Mouse (Mus musculus): ENCODE measurements at regions not wholly inside any gene's neighbourhood (a gene's known extent, or its start where the extent isn't known, plus 50 kb on each side); places are given as distances from the start of the nearest gene placed in this dataset.

- WGBS (ENCODE audit: insufficient replicate concordance), result 53% methylated on average over 8 of the region's 8 CpGs
- H3K4me3 ChIP-seq (ENCODE audit: low read depth, low read length), result peak overlapping the region; percentile 41; the same call in 1 of the 2 replicates
These were observed 410.6 kb downstream of the Zfp536 start for GRCm38 (mm10) chr7:37362879-37363278.

GRCm38 (mm10) chr7:37363629-37364175 is 409.7 kb downstream of the Zfp536 start:
- WGBS (ENCODE audit: insufficient replicate concordance), result 26% methylated on average over 10 of the region's 10 CpGs
- Histone ChIP-seq H3K27me3 (ENCODE audit: control insufficient read depth, insufficient read depth, low read length) (no peaks in the 10 kb centered on the region), H3K4me2 (no peak overlapping the region), H3K27ac (ENCODE audit: low read depth, low read length) (0 out of 2 replicates have a peak overlapping the region, but pooled peaks have one; percentile 3), H3K36me3 (ENCODE audit: control insufficient read depth, insufficient read depth, low read length) (no peaks in the 10 kb centered on the region), H3K4me1 (ENCODE audit: control insufficient read depth, insufficient read depth, low read length) (0 out of 2 replicates have a peak, but pooled peaks cover 3% of the 10 kb centered on the region), H3K4me3 (ENCODE audit: low read depth, low read length) (no peak overlapping the region), H3K9ac (ENCODE audit: low read depth, low read length) (no peak overlapping the region), H3K9me3 (replicated peaks; ENCODE audit: control insufficient read depth, low read length) (no peaks in the 10 kb centered on the region)
- ATAC-seq (replicated peaks; ENCODE audit: insufficient number of reproducible peaks, low FRiP score, low TSS enrichment), result no peak; the same call in 1 of the 2 replicates

More at GRCm38 (mm10) chr7:37362879-37363278, 410.6 kb downstream of the Zfp536 start:
- Histone ChIP-seq H3K36me3 (ENCODE audit: control insufficient read depth, insufficient read depth, low read length) (no peaks in the 10 kb centered on the region), H3K4me1 (ENCODE audit: control insufficient read depth, insufficient read depth, low read length) (0 out of 2 replicates have a peak, but pooled peaks cover 3% of the 10 kb centered on the region), H3K27me3 (ENCODE audit: control insufficient read depth, insufficient read depth, low read length) (no peaks in the 10 kb centered on the region), H3K9ac (ENCODE audit: low read depth, low read length) (no peak overlapping the region), H3K4me2 (peak overlapping the region; percentile 72), H3K27ac (ENCODE audit: low read depth, low read length) (peak overlapping the region; percentile 12; the same call in 1 of the 2 replicates), H3K9me3 (replicated peaks; ENCODE audit: control insufficient read depth, low read length) (no peaks in the 10 kb centered on the region)
- no peak for ATAC-seq (replicated peaks; ENCODE audit: insufficient number of reproducible peaks, low FRiP score, low TSS enrichment)

DNA sequence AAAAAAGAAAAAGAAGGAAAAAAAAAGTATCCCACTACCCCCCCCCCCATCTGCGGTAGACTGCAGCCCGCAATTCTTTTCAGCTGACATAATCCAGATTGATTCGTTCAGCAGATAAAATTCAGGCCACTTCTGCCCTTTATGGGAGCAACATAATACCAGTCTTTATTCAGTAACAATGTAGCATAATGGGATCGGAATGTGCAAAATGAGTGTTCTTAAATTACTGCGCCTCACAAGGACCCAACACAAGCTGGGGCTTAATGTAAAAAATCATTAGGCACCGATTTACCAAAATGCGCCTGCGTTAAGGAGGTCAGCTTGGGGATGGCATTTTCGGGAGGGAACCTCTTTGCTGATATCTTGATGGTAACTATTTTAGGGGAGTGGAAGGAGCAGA is 409.2 kb downstream of the Zfp536 start:
- WGBS (ENCODE audit: insufficient replicate concordance), result 56% methylated on average over 9 of the region's 9 CpGs
- Histone ChIP-seq H3K27ac (ENCODE audit: low read depth, low read length) (peak overlapping the region; percentile 10; the same call in 1 of the 2 replicates), H3K4me3 (ENCODE audit: low read depth, low read length) (no peak overlapping the region), H3K36me3 (ENCODE audit: control insufficient read depth, insufficient read depth, low read length) (no peaks in the 10 kb centered on the region), H3K27me3 (ENCODE audit: control insufficient read depth, insufficient read depth, low read length) (no peaks in the 10 kb centered on the region), H3K4me1 (ENCODE audit: control insufficient read depth, insufficient read depth, low read length) (0 out of 2 replicates have a peak, but pooled peaks cover 3% of the 10 kb centered on the region), H3K9me3 (replicated peaks; ENCODE audit: control insufficient read depth, low read length) (no peaks in the 10 kb centered on the region), H3K4me2 (no peak overlapping the region), H3K9ac (ENCODE audit: low read depth, low read length) (no peak overlapping the region)
- ATAC-seq (replicated peaks; ENCODE audit: insufficient number of reproducible peaks, low FRiP score, low TSS enrichment), result no peak

DNA sequence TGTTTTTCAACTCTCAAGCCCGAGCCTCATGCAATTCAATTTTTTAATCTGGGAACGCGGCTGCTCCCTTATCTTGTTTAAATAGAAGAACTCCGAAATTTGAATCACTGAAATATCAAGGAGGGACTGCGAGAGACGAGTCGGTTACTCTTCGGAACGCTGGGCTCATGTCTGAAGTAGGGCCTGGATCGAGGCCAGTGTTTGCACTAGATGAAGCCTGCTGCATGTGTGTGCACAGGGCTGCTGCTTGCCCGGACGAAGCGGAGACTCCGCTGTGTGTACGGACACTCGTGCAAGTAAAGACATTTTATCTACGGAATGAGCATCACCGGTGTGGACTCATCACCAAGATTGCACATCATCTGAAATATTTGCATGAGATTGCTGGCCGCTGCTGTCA is 407.4 kb downstream of the Zfp536 start:
- Histone ChIP-seq H3K27me3 (ENCODE audit: control insufficient read depth, insufficient read depth, low read length) (no peaks in the 10 kb centered on the region), H3K9me3 (replicated peaks; ENCODE audit: control insufficient read depth, low read length) (no peaks in the 10 kb centered on the region), H3K4me2 (no peak overlapping the region), H3K36me3 (ENCODE audit: control insufficient read depth, insufficient read depth, low read length) (no peaks in the 10 kb centered on the region), H3K4me1 (ENCODE audit: control insufficient read depth, insufficient read depth, low read length) (0 out of 2 replicates have a peak, but pooled peaks cover 3% of the 10 kb centered on the region), H3K9ac (ENCODE audit: low read depth, low read length) (no peak overlapping the region), H3K27ac (ENCODE audit: low read depth, low read length) (no peak overlapping the region), H3K4me3 (ENCODE audit: low read depth, low read length) (no peak overlapping the region)
- no peak for ATAC-seq (replicated peaks; ENCODE audit: insufficient number of reproducible peaks, low FRiP score, low TSS enrichment)
- 83% methylated on average over 19 of the region's 19 CpGs for WGBS (ENCODE audit: insufficient replicate concordance)

DNA sequence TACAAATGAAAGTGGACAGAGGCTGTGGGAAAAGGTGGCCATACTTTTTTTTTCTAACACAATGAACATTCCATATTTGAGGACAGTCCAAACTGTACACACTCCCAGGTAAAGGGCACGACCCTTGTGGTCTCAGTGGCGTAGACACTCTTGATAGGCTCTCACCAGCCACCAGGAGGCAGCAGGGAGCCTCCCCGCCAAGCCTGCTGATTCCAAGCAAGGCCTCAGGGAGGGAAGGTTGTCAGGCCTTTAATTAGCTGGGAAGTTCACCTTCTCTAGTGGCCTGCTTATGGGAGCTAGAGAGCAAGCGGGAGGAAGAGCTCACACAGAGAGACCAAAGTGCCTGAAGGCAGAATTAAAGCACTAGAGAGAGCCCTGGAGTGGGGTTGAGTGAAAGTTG is 403.7 kb downstream of the Zfp536 start:
- Histone ChIP-seq H3K4me3 (ENCODE audit: low read depth, low read length) (no peak overlapping the region), H3K9me3 (replicated peaks; ENCODE audit: control insufficient read depth, low read length) (no peaks in the 10 kb centered on the region), H3K27ac (ENCODE audit: low read depth, low read length) (no peak overlapping the region), H3K4me1 (ENCODE audit: control insufficient read depth, insufficient read depth, low read length) (no peaks in the 10 kb centered on the region), H3K36me3 (ENCODE audit: control insufficient read depth, insufficient read depth, low read length) (no peaks in the 10 kb centered on the region), H3K27me3 (ENCODE audit: control insufficient read depth, insufficient read depth, low read length) (no peaks in the 10 kb centered on the region), H3K9ac (ENCODE audit: low read depth, low read length) (no peak overlapping the region), H3K4me2 (no peak overlapping the region)
- ATAC-seq (replicated peaks; ENCODE audit: insufficient number of reproducible peaks, low FRiP score, low TSS enrichment), result no peak
- WGBS (ENCODE audit: insufficient replicate concordance), result 37% methylated on average over 4 of the region's 4 CpGs

GRCm38 (mm10) chr7:37373864-37374263 is 399.6 kb downstream of the Zfp536 start:
- ATAC-seq (replicated peaks; ENCODE audit: insufficient number of reproducible peaks, low FRiP score, low TSS enrichment), result no peak
- H3K4me1 ChIP-seq (ENCODE audit: control insufficient read depth, insufficient read depth, low read length), result no peaks in the 10 kb centered on the region
- no peak overlapping the region for H3K9ac ChIP-seq (ENCODE audit: low read depth, low read length)
- 19% methylated on average over 11 of the region's 11 CpGs for WGBS (ENCODE audit: insufficient replicate concordance)
- H3K27ac ChIP-seq (ENCODE audit: low read depth, low read length), result no peak overlapping the region
- no peaks in the 10 kb centered on the region for H3K27me3 ChIP-seq (ENCODE audit: control insufficient read depth, insufficient read depth, low read length)
- no peak overlapping the region for H3K4me2 ChIP-seq
- H3K36me3 ChIP-seq (ENCODE audit: control insufficient read depth, insufficient read depth, low read length), result no peaks in the 10 kb centered on the region
- no peak overlapping the region for H3K4me3 ChIP-seq (ENCODE audit: low read depth, low read length)
- H3K9me3 ChIP-seq (replicated peaks; ENCODE audit: control insufficient read depth, low read length), result no peaks in the 10 kb centered on the region

DNA sequence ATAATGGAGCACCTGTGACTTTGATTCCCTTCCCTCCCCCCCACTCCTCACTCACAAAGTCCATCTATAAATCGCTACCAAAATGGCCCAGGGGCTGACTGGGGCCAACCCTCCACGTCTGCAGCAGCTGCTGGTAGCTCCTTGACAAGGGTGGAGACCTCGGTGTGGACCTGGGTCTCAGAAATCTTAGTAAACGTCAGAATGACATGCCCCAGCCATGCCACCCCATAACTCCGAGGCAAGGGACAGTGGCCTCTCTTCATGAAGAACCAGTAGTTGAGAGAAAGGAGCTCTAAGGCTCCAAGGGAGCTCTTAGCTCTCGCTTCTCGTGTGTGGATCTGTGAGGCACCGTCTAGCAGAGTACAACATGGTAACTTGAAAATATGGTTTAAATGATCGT is 398.4 kb downstream of the Zfp536 start:
- WGBS (ENCODE audit: insufficient replicate concordance), result 69% methylated on average over 9 of the region's 9 CpGs
- H3K9ac ChIP-seq (ENCODE audit: low read depth, low read length), result no peak overlapping the region
- H3K4me3 ChIP-seq (ENCODE audit: low read depth, low read length), result no peak overlapping the region
- no peaks in the 10 kb centered on the region for H3K4me1 ChIP-seq (ENCODE audit: control insufficient read depth, insufficient read depth, low read length)
- H3K9me3 ChIP-seq (replicated peaks; ENCODE audit: control insufficient read depth, low read length), result no peaks in the 10 kb centered on the region
- no peaks in the 10 kb centered on the region for H3K36me3 ChIP-seq (ENCODE audit: control insufficient read depth, insufficient read depth, low read length)
- no peaks in the 10 kb centered on the region for H3K27me3 ChIP-seq (ENCODE audit: control insufficient read depth, insufficient read depth, low read length)
- no peak overlapping the region for H3K4me2 ChIP-seq
- no peak for ATAC-seq (replicated peaks; ENCODE audit: insufficient number of reproducible peaks, low FRiP score, low TSS enrichment)
- no peak overlapping the region for H3K27ac ChIP-seq (ENCODE audit: low read depth, low read length)

DNA sequence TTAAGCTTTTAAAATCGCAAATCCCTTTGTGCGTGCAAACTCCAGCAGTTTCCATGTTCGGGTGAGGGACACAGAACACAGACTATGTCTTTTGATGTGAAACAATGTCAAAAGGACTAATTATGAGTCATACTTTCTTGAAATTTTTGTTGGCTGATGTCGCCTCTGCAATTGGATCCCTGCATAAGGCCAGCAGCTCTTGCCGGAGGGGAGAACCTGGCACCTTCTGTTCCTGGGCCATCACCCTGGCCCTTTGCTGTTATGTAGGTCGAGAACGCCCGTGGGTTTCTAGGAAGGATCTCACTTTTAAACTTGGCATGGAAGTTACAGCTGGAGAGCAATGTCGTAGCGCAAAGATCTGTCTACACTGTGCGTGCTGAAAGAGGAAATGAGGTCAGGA is 397.9 kb downstream of the Zfp536 start:
- Histone ChIP-seq H3K27ac (ENCODE audit: low read depth, low read length) (no peak overlapping the region), H3K9me3 (replicated peaks; ENCODE audit: control insufficient read depth, low read length) (no peaks in the 10 kb centered on the region), H3K4me1 (ENCODE audit: control insufficient read depth, insufficient read depth, low read length) (no peaks in the 10 kb centered on the region), H3K9ac (ENCODE audit: low read depth, low read length) (no peak overlapping the region), H3K4me2 (no peak overlapping the region), H3K36me3 (ENCODE audit: control insufficient read depth, insufficient read depth, low read length) (no peaks in the 10 kb centered on the region), H3K4me3 (ENCODE audit: low read depth, low read length) (no peak overlapping the region), H3K27me3 (ENCODE audit: control insufficient read depth, insufficient read depth, low read length) (no peaks in the 10 kb centered on the region)
- WGBS (ENCODE audit: insufficient replicate concordance), result 62% methylated on average over 11 of the region's 11 CpGs
- no peak for ATAC-seq (replicated peaks; ENCODE audit: insufficient number of reproducible peaks, low FRiP score, low TSS enrichment)

GRCm38 (mm10) chr7:37376207-37376606 is 397.2 kb downstream of the Zfp536 start:
- no peak for ATAC-seq (replicated peaks; ENCODE audit: insufficient number of reproducible peaks, low FRiP score, low TSS enrichment)
- Histone ChIP-seq H3K9ac (ENCODE audit: low read depth, low read length) (no peak overlapping the region), H3K36me3 (ENCODE audit: control insufficient read depth, insufficient read depth, low read length) (no peaks in the 10 kb centered on the region), H3K27ac (ENCODE audit: low read depth, low read length) (no peak overlapping the region), H3K4me1 (ENCODE audit: control insufficient read depth, insufficient read depth, low read length) (no peaks in the 10 kb centered on the region), H3K27me3 (ENCODE audit: control insufficient read depth, insufficient read depth, low read length) (no peaks in the 10 kb centered on the region), H3K9me3 (replicated peaks; ENCODE audit: control insufficient read depth, low read length) (no peaks in the 10 kb centered on the region), H3K4me3 (ENCODE audit: low read depth, low read length) (no peak overlapping the region), H3K4me2 (no peak overlapping the region)
- 13% methylated on average over 6 of the region's 6 CpGs for WGBS (ENCODE audit: insufficient replicate concordance)

Data from heart, embryonic 11.5 days (tissue).